Mouse (Mus musculus) kidney, postnatal 0 days (tissue): ENCODE data around the gene 1700018F24Rik. TPM values are rescaled to one million over a fixed set of nuclear protein-coding genes. Genes with fewer than 3 reads are reported as not detected.
A peak's percentile ranks its signal among the peaks of the same experiment; 100 is the strongest.
"Not testable (repeated sequence)": the region's sequence is repeated elsewhere in the genome, so short reads cannot be mapped to it uniquely, and the experiment has no call there.

Experiments used
- ATAC-seq: fragments of 200-750 bp; cut with Nextera tagmentation; replicated peaks from 2 replicates; pipeline ENCODE4 v1.8.0; 2017; ENCODE audit warnings: low read depth, moderate number of reproducible peaks, moderate TSS enrichment, moderate library complexity; ENCODE audit not compliant: low FRiP score
- DNase-seq: peaks from one replicate; pipeline ENCODE4 v3.0.0-alpha.2; 2016; ENCODE audit warnings: low spot score
- H3K27ac ChIP-seq: fragments of 300-500 bp; sonication (generic); 2 replicates; pipeline ENCODE4 v1.5.1; 2014; ENCODE audit warnings: mild to moderate bottlenecking
- H3K27me3 ChIP-seq: fragments of 300-500 bp; sonication (generic); 2 replicates; pipeline ENCODE4 v1.6.1; 2014; ENCODE audit warnings: low read length, mixed read lengths; ENCODE audit not compliant: insufficient read depth
- H3K36me3 ChIP-seq: fragments of 300-500 bp; sonication (generic); 2 replicates; pipeline ENCODE4 v1.6.1; 2014; ENCODE audit warnings: low read length, mixed read lengths; ENCODE audit not compliant: insufficient read depth
- H3K4me1 ChIP-seq: fragments of 300-500 bp; sonication (generic); replicated peaks from 2 replicates; pipeline ENCODE4 v1.6.1; 2014; ENCODE audit warnings: antibody characterized with exemption, low read length, mixed read lengths; ENCODE audit not compliant: insufficient read depth
- H3K4me2 ChIP-seq: fragments of 300-500 bp; sonication (generic); 2 replicates; pipeline ENCODE4 v1.6.1; 2014; ENCODE audit warnings: mild to moderate bottlenecking, low read length, moderate library complexity, mixed read lengths
- H3K4me3 ChIP-seq: fragments of 300-500 bp; sonication (generic); replicated peaks from 2 replicates; pipeline ENCODE4 v1.5.1; 2014; ENCODE audit warnings: low read depth, low read length
- H3K9ac ChIP-seq: fragments of 300-500 bp; sonication (generic); 2 replicates; pipeline ENCODE4 v1.6.1; 2014; ENCODE audit warnings: low read depth, low read length
- H3K9me3 ChIP-seq: fragments of 300-500 bp; sonication (generic); replicated peaks from 2 replicates; pipeline ENCODE4 v1.6.1; 2016; ENCODE audit warnings: low read length, inconsistent platforms, mixed read lengths
- CTCF ChIP-seq: IDR thresholded peaks from 2 replicates; pipeline ENCODE4 v1.5.1; 2016; ENCODE audit warnings: antibody characterized with exemption, low read depth, mild to moderate bottlenecking, moderate library complexity
- WGBS: fragments of 180-500 bp; shearing (Covaris S2); extraction: QIAGEN DNeasy Blood & Tissue Kit; methylation state at CpG from one replicate; pipeline ENCODE4 v1.1.7; 2014; 5-methylcytosine and 5-hydroxymethylcytosine counted together
- polyA plus RNA-seq: library from polyadenylated mRNA; unstranded; fragments of >200 nt; fragmentation: Nextera tagmentation; extraction: Ambion mirVana; gene quantifications from 2 replicates; pipeline ENCODE4 v1.2.1, GENCODE M21; 2015

Gene 1700018F24Rik
- polyA plus RNA-seq, 1 experiment from 2014 or later = not detected

GRCm38 (mm10) chr5:145014278-145014677 is 28.5 kb upstream of the 1700018F24Rik start:
- DNase-seq (no peak), ATAC-seq (no peak)
- H3K4me1 ChIP-seq = no peaks in the 10 kb centered on the region
- 85% methylated on average over 1 of the region's 1 CpGs for WGBS
- H3K27ac ChIP-seq = no peak overlapping the region
- no peak overlapping the region for H3K9ac ChIP-seq
- no peaks in the 10 kb centered on the region for H3K36me3 ChIP-seq
- no peak for TF ChIP-seq CTCF
- H3K27me3 ChIP-seq = no peaks in the 10 kb centered on the region
- H3K4me2 ChIP-seq = no peak overlapping the region
- no peak overlapping the region for H3K4me3 ChIP-seq
- H3K9me3 ChIP-seq = no peaks in the 10 kb centered on the region

GRCm38 (mm10) chr5:145016761-145017160 is 26.0 kb upstream of the 1700018F24Rik start:
- H3K27ac ChIP-seq, H3K27me3 ChIP-seq, H3K4me3 ChIP-seq, H3K36me3 ChIP-seq, H3K9ac ChIP-seq, ATAC-seq, H3K9me3 ChIP-seq, H3K4me2 ChIP-seq, H3K4me1 ChIP-seq, DNase-seq: not testable (repeated sequence)
- WGBS = 36% methylated on average over 2 of the region's 2 CpGs

- H3K9ac ChIP-seq, H3K27me3 ChIP-seq, H3K27ac ChIP-seq, ATAC-seq, DNase-seq, H3K4me2 ChIP-seq, H3K36me3 ChIP-seq, H3K9me3 ChIP-seq, H3K4me3 ChIP-seq, H3K4me1 ChIP-seq: not testable (repeated sequence)
- WGBS = 32% methylated on average over 1 of the region's 1 CpGs
Observed at GRCm38 (mm10) chr5:145020254-145020653, 22.5 kb upstream of the 1700018F24Rik start.

GRCm38 (mm10) chr5:145020712-145021111 is 22.1 kb upstream of the 1700018F24Rik start:
- DNase-seq, H3K36me3 ChIP-seq, H3K4me1 ChIP-seq, H3K4me3 ChIP-seq, H3K9ac ChIP-seq, H3K27me3 ChIP-seq, H3K9me3 ChIP-seq, ATAC-seq, H3K4me2 ChIP-seq, H3K27ac ChIP-seq: not testable (repeated sequence)
- WGBS = 83% methylated on average over 1 of the region's 1 CpGs

GRCm38 (mm10) chr5:145030476-145030875 is 12.3 kb upstream of the 1700018F24Rik start:
- not testable (repeated sequence) for ATAC-seq, H3K9ac ChIP-seq, H3K36me3 ChIP-seq, H3K4me3 ChIP-seq, H3K4me2 ChIP-seq, H3K4me1 ChIP-seq, H3K27ac ChIP-seq, H3K27me3 ChIP-seq, DNase-seq, H3K9me3 ChIP-seq
- 86% methylated on average over 1 of the region's 1 CpGs for WGBS

GRCm38 (mm10) chr5:145032391-145032790 is 10.4 kb upstream of the 1700018F24Rik start, which contains the start of gene Gm4871:
Gm4871 (minus strand) TSS chr5:145032754.
- H3K9me3 ChIP-seq, DNase-seq, H3K27ac ChIP-seq, ATAC-seq, H3K27me3 ChIP-seq, H3K4me3 ChIP-seq, H3K4me2 ChIP-seq, H3K36me3 ChIP-seq, H3K4me1 ChIP-seq, H3K9ac ChIP-seq: not testable (repeated sequence)
- WGBS = 34% methylated on average over 5 of the region's 5 CpGs

- no peak for DNase-seq
- H3K9ac ChIP-seq = no peak overlapping the region
- TF ChIP-seq CTCF = peak; percentile 53
- H3K27ac ChIP-seq = no peak overlapping the region
- 41% methylated on average over 4 of the region's 4 CpGs for WGBS
- no peak for ATAC-seq
- H3K4me3 ChIP-seq = no peak overlapping the region
- H3K9me3 ChIP-seq = no peaks in the 10 kb centered on the region
- no peaks in the 10 kb centered on the region for H3K4me1 ChIP-seq
- no peaks in the 10 kb centered on the region for H3K27me3 ChIP-seq
- H3K4me2 ChIP-seq = no peak overlapping the region
- H3K36me3 ChIP-seq = no peaks in the 10 kb centered on the region
Observed at GRCm38 (mm10) chr5:145041628-145042027, 1.2 kb upstream of the 1700018F24Rik start.

GRCm38 (mm10) chr5:145054187-145054586 is 11.4 kb downstream of the 1700018F24Rik start:
- H3K4me3 ChIP-seq, ATAC-seq, H3K4me1 ChIP-seq, H3K9me3 ChIP-seq, H3K27ac ChIP-seq, H3K36me3 ChIP-seq, H3K9ac ChIP-seq, H3K4me2 ChIP-seq, DNase-seq, H3K27me3 ChIP-seq: not testable (repeated sequence)
- WGBS = 86% methylated on average over 3 of the region's 3 CpGs
